Mouse (Mus musculus): ENCODE data around the gene Gtpbp3. TPM values are rescaled to one million over a fixed set of nuclear protein-coding genes. Genes with fewer than 3 reads are reported as not detected.

Gtpbp3 gene
- 27.0 and 51.9 TPM in 2 replicates for polyA plus RNA-seq (2012; rRNA removed; ENCODE audit: low replicate concordance)

GRCm38 (mm10) chr8:71487691-71488445, at the start of gene Gtpbp3:
Gene Gtpbp3, plus strand, starts transcription at chr8:71488103.

DNA sequence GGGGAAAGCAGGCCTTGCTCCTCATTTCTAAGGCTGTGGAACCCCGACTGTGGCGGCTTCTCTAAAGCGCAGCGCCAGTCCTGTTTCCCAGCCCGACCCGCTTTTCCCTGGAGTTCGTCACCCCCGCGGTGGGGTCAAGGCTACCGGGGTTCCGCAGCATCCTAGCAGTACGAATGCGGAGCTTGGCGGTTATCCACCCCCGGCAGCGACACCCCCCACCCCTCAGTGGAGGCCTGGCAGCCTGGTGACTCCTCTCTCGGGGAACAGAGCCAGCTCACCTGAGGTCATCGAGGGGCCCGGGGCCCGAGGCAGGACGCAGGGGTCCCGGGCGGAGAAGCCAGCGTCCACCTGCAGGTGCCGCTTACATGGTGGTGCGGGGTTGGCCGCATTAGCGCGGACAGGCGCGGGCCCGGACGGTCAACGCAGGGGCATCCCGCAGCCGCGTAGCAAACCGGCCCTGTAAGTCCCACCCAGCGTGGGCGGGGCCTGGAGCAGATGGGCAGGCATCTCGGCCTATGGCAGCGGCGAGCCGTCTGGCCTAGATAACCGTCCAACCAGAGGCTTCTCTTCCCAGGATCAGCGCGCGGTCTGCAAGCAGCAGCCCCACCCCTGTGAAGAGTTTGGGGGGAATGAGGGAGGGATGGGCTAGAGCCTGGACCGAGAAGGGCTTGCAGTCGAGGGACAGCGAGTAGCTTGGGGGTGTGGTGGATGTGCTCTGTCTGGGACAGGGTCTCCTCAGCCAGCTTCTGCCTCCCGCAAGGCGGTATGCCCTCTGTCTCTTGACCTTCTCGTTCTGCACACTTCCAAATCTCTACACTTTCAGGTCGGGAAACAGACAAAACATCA, 24.5 kb upstream of the Gtpbp3 start, which contains the start of gene Abhd8:
TSS of gene Abhd8 (minus strand) at position 468 of the 846 bp plus-strand sequence.

DNA sequence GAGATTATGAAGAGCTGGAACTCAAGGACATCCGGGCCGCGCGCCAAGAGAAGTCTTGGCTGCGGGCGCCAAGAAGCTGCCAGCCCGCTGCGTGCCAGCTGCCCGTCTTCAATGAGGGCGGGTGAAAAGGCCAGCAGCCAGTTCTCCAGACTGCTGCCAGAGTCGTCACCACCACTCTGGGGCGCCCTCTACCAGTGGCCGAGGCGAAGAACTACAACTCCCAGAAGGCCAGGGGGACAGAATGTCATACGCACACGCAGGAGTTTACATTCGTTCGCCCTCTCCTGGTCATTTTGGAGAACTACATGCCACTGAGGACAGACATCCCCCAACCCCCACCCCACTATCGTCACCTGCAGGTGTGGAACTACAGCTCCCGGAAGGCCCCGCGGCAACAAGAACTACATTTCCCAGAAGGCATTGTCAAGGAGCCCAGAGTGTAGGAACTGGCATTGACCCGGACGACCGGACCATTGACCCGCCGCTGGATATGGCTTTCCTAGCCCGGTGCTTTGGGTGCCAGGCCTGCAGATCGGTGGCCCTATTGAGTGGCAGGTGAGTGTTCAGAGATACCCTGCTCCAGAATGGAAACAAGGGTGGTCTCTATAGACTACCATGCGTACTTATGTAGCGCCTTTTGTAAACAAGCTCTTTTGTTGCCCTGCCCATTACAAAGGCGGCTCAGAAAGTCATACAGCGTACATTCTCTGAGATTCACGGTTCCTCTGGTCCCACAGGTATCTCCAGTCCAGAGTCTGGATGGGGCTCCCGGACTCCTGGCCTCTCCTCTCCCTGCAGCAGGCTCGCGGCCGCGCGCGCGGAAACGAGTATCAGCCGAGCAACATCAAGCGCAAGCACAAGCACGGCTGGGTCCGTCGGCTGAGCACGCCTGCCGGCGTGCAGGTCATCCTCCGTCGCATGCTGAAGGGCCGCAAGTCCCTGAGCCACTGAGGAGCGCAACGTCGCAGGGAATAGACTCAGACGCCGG, 23.1 kb upstream of the Gtpbp3 start, which contains the start of gene Mrpl34:
TSS of gene Mrpl34 (plus strand) at position 447 of the 988 bp plus-strand sequence.

GRCm38 (mm10) chr8:71468916-71469315, 19.0 kb upstream of the Gtpbp3 start, which contains the start of gene Dda1:
Gene Dda1, plus strand, starts transcription at chr8:71469199.

GRCm38 (mm10) chr8:71485142-71486135, 2.5 kb upstream of the Gtpbp3 start, which contains the start of gene Ano8:
Gene Ano8, minus strand, starts transcription at chr8:71485963.

GRCm38 (mm10) chr8:71511644-71512043, 23.7 kb downstream of the Gtpbp3 start, which contains the start of gene Plvap:
Gene Plvap, minus strand, starts transcription at chr8:71511752.

DNA sequence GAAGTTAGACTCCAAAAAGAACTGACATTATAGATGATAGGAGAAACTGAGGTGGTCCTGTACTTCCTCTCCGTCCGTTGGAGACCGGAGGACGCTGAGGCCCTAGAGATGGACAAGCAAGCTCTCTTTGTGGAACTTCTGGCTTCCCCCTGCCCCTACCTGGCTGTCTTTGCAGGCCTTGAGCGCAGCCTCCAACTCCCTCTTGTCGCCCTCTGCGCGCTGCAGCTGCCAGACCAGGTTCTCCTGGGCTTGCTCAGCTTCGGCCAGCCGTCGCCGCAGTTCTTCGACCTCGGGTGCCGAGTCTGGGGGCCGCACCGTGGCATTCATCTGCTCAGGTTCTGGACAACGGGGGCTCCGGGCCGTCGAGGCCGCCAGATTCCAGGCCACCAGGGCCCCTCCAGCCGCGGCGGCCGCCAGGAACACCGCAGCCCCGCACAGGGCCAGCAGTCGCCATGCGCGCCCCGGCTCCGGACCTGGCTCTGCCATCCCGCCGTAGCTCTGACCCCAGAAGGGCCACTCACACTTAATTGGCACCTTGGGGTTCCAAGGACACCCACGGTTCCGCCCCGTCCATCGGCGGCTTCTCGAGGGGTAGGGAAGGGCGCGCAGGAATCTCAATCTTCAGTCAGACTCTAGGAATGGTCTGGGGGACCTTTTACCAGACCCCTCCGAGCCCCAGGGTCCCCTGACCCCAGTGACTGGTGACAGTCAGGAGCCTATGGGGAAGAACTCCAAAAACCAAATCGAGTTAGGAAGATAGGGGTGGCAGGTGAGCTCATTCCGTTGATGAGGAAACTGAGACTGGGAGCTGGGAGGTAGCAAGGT, 37.5 kb downstream of the Gtpbp3 start, which contains the start of gene Ccdc194:
TSS of gene Ccdc194 (minus strand) at position 486 of the 825 bp plus-strand sequence.

DNA sequence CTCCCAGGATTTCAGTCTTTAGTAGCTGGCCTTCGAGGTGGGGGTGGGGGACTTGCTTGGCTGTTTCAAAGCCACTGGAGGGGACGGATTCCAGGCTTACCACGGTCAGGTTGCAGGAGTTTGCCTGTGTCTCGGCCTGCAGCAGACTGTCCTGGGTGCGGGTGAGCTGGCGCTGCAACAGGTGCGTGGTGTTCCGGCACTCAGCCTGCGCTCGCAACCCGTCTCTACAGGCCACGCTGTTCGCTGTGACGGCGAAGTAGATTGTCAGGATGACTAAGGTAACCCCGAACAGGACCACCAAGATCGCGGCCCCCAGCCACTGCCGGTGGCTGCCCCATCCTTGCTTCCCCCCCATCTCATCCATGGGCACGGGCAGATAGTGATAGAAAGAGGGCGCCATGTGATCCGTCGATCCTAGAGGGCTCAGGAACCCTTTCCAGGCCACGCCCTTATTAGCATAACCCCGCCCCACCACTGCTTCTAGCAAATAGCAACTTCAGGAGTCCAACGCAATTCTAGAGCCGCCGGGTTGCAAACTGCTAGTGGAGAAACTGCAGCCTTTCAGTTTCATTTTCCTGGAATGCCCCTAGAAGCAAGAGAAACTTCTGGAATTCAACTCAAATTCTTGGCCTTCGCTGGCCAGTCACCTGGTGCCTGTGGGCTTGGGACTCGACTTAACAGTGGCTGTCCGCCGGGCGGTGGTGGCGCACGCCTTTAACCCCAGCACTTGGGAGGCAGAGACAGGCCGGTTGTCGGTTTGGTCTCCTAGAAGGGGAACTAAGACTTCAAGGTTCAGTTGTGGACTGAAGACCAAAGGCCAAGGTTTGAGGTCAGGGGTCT, 49.3 kb downstream of the Gtpbp3 start, which contains the start of gene Bst2:
TSS of gene Bst2 (minus strand) at position 429 of the 840 bp plus-strand sequence.

DNA sequence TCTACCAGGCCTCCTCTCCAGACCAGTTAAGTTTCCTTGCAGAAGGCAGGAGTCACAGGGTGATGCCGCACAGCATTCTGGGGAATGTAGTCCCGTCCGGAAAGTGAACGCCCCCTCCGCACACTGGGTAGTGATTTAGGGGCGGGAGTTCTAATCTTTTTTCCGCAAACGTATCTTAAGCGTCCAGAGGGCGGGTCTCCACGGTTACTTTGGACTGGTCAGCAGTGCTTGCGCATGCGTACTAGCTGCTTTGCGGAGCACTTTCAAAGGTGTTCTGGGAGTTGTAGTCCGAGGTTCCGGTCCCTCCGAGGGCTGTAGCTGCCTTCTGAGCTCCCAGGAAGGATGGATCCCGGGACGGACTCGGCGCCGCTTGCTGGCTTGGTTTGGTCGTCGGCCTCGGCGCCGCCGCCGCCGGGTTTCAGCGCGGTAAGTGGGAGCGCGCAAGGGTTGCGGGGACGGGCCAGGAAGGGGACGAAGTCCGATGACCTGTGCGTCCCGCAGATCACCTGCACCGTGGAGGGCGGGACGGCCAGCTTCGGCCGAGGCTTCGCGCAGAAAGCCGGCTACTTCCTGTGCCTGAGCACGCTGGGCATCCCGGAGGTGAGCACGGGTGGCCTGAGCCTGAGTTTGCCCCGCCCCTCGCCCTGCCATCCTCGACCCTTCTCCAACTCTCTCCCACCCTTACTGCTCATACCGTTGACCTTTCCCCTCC, 54.9 kb downstream of the Gtpbp3 start, which contains the start of gene Mvb12a:
TSS of gene Mvb12a (plus strand) at position 291 of the 712 bp plus-strand sequence.

Other genes starting within 250 kb of the Gtpbp3 start
- 24.5 and 47.1 TPM in 2 replicates for gene Myo9b, start 215.4 kb upstream of the Gtpbp3 start, polyA plus RNA-seq (2012; rRNA removed; ENCODE audit: low replicate concordance)
- gene Haus8, start 215.2 kb upstream of the Gtpbp3 start, polyA plus RNA-seq (2012; rRNA removed; ENCODE audit: low replicate concordance): 5.6 and 6.6 TPM in 2 replicates
- 109 and 116 TPM in 2 replicates for gene Use1, start 121.3 kb upstream of the Gtpbp3 start, polyA plus RNA-seq (2012; rRNA removed; ENCODE audit: low replicate concordance)
- 13.0 and 27.0 TPM in 2 replicates for gene Ocel1, start 116.8 kb upstream of the Gtpbp3 start, polyA plus RNA-seq (2012; rRNA removed; ENCODE audit: low replicate concordance)
- gene Nr2f6, start 106.1 kb upstream of the Gtpbp3 start, polyA plus RNA-seq (2012; rRNA removed; ENCODE audit: low replicate concordance): 95.9 and 259 TPM in 2 replicates
- 70.7 and 71.1 TPM in 2 replicates for gene Ushbp1, start 92.3 kb upstream of the Gtpbp3 start, polyA plus RNA-seq (2012; rRNA removed; ENCODE audit: low replicate concordance)
- 123 and 158 TPM in 2 replicates for gene Babam1, start 91.2 kb upstream of the Gtpbp3 start, polyA plus RNA-seq (2012; rRNA removed; ENCODE audit: low replicate concordance)
- gene Ankle1, start 82.1 kb upstream of the Gtpbp3 start, polyA plus RNA-seq (2012; rRNA removed; ENCODE audit: low replicate concordance): 1.8 and 3.0 TPM in 2 replicates
- 39.7 and 88.0 TPM in 2 replicates for gene Abhd8, start 24.4 kb upstream of the Gtpbp3 start, polyA plus RNA-seq (2012; rRNA removed; ENCODE audit: low replicate concordance)
- gene Mrpl34, start 23.1 kb upstream of the Gtpbp3 start, polyA plus RNA-seq (2012; rRNA removed; ENCODE audit: low replicate concordance): 109 and 185 TPM in 2 replicates
- gene Dda1, start 18.9 kb upstream of the Gtpbp3 start, polyA plus RNA-seq (2012; rRNA removed; ENCODE audit: low replicate concordance): 103 and 108 TPM in 2 replicates
- gene Ano8, start 2.1 kb upstream of the Gtpbp3 start, polyA plus RNA-seq (2012; rRNA removed; ENCODE audit: low replicate concordance): 20.8 and 48.1 TPM in 2 replicates
- gene Plvap, start 23.6 kb downstream of the Gtpbp3 start, polyA plus RNA-seq (2012; rRNA removed; ENCODE audit: low replicate concordance): 191 and 472 TPM in 2 replicates
- 0.23 TPM in 1 of 2 replicates, not detected in the other for gene Ccdc194, start 37.6 kb downstream of the Gtpbp3 start, polyA plus RNA-seq (2012; rRNA removed; ENCODE audit: low replicate concordance)
- 243 and 517 TPM in 2 replicates for gene Bst2, start 49.4 kb downstream of the Gtpbp3 start, polyA plus RNA-seq (2012; rRNA removed; ENCODE audit: low replicate concordance)
- 101 and 186 TPM in 2 replicates for gene Mvb12a, start 54.8 kb downstream of the Gtpbp3 start, polyA plus RNA-seq (2012; rRNA removed; ENCODE audit: low replicate concordance)
- gene Tmem221, start 70.8 kb downstream of the Gtpbp3 start, polyA plus RNA-seq (2012; rRNA removed; ENCODE audit: low replicate concordance): 3.2 and 6.8 TPM in 2 replicates
- gene Nxnl1, start 78.5 kb downstream of the Gtpbp3 start, polyA plus RNA-seq (2012; rRNA removed; ENCODE audit: low replicate concordance): 0.63 and 0.92 TPM in 2 replicates
- 854 and 1,064 TPM in 2 replicates for gene Slc27a1, start 80.8 kb downstream of the Gtpbp3 start, polyA plus RNA-seq (2012; rRNA removed; ENCODE audit: low replicate concordance)
- 137 and 341 TPM in 2 replicates for gene Pgls, start 104.1 kb downstream of the Gtpbp3 start, polyA plus RNA-seq (2012; rRNA removed; ENCODE audit: low replicate concordance)
- gene Fam129c, start 109.5 kb downstream of the Gtpbp3 start, polyA plus RNA-seq (2012; rRNA removed; ENCODE audit: low replicate concordance): 7.2 and 22.1 TPM in 2 replicates
- gene Colgalt1, start 122.9 kb downstream of the Gtpbp3 start, polyA plus RNA-seq (2012; rRNA removed; ENCODE audit: low replicate concordance): 159 and 238 TPM in 2 replicates
- gene Unc13a, start 183.7 kb downstream of the Gtpbp3 start, polyA plus RNA-seq (2012; rRNA removed; ENCODE audit: low replicate concordance): 1.2 and 1.5 TPM in 2 replicates
- gene Jak3, start 188.2 kb downstream of the Gtpbp3 start, polyA plus RNA-seq (2012; rRNA removed; ENCODE audit: low replicate concordance): 54.2 and 110 TPM in 2 replicates
- 45.3 and 91.7 TPM in 2 replicates for gene Insl3, start 201.1 kb downstream of the Gtpbp3 start, polyA plus RNA-seq (2012; rRNA removed; ENCODE audit: low replicate concordance)
- gene B3gnt3, start 213.7 kb downstream of the Gtpbp3 start, polyA plus RNA-seq (2012; rRNA removed; ENCODE audit: low replicate concordance): 18.6 and 33.3 TPM in 2 replicates
- gene Fcho1, start 237.6 kb downstream of the Gtpbp3 start, polyA plus RNA-seq (2012; rRNA removed; ENCODE audit: low replicate concordance): 57.5 and 167 TPM in 2 replicates

All from mammary gland, adult 2 months (tissue).